8 mouse cellular contexts compared by ENCODE assay signal in the genomic region with DNA sequence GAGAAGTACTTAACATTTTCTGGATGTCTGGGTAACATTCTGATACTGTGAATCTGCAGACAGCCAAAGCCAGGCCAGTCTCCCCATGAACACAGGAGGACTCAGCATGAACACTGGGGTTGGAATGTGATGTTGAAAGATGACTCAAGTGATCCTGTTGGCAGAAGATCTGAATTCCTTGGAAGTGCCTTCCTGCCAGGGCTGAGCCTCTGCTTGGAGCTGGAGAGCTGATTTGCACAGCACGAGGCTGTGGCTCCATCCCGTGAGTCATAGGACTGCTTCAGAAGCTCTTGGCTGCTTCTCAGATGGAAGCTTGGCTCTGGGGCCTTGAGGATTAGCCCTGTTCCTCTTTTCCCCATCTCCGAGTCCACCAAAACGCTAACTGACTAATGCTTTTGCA.
DNase-seq lines count a peak whose midpoint lies in the region; ATAC-seq lines count a peak whose summit lies in the region.

No protein-coding gene starts in this region.

- peak; percentile 11 for DNase-seq in layer of hippocampus, adult 11-12 months (ENCODE audit: low spot score)
- no peak for DNase-seq in layer of hippocampus, postnatal 25 days (ENCODE audit: extremely low spot score in 1 of 2, low spot score in 1 of 2)
- peak; percentile 88 to 90 for DNase-seq in adrenal gland, adult (ENCODE audit: inconsistent age in 2 of 2, low spot score in 1 of 2)
- DNase-seq in gastrocnemius, postnatal 25 days = peak; percentile 76
- DNase-seq in lung, postnatal 10 days = peak; percentile 75

- no peak for ATAC-seq in cerebellum, adult (ENCODE audit: insufficient number of reproducible peaks, low FRiP score, low TSS enrichment)
- ATAC-seq in erythroid progenitor cell, adult 5-6 weeks (replicated peaks; ENCODE audit: low FRiP score, poor library complexity, severe bottlenecking) = no peak
- ATAC-seq in megakaryocyte, adult 5-6 weeks (ENCODE audit: poor library complexity, severe bottlenecking) = no peak

Comparison
In these comparisons a context has a peak if more than half of its experiments do, and no peak if none do; other contexts are left out.
1. DNase-seq: peak in layer of hippocampus, adult 11-12 months (single experiment), adrenal gland, adult (2 of 2), gastrocnemius, postnatal 25 days (single experiment) and lung, postnatal 10 days (single experiment); none in layer of hippocampus, postnatal 25 days (0 of 2).